ENCODE assay signal across 8 mouse cellular contexts in the genomic region with DNA sequence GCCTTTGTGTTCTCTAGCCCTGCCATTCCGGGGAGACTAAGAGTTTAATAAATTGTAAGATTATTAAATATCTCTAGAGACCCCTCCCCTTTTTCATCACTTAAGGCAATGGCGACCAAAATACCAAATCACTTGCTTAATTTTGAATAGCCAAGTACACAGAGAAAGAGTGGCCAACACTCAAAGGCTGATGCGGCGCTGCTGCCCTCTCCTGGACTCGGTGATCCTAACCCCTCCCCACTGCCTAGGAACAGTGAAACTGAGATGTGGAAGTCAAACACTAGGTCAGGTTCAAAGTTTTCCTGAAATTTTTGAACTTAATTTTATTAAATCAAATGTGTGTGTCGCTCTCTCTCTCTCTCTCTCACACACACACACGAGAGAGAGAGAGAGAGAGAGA.
DNase-seq lines count a peak whose midpoint lies in the region; ATAC-seq lines count a peak whose summit lies in the region.

No protein-coding gene starts in this region.

- no peak overlapping the region for H3K9ac ChIP-seq in liver, embryonic 11.5 days (ENCODE audit: low read depth, low read length)
- H3K9ac ChIP-seq in neural tube, embryonic 14.5 days (replicated peaks; ENCODE audit: low read depth, low read length): no peak overlapping the region

- H3K9me3 ChIP-seq in liver, embryonic 11.5 days (ENCODE audit: control insufficient read depth, low read length): no peaks in the 10 kb centered on the region
- no peaks in the 10 kb centered on the region for H3K9me3 ChIP-seq in neural tube, embryonic 14.5 days (ENCODE audit: control insufficient read depth, low read length)

- DNase-seq in right cerebral cortex, adult 2 months (ENCODE audit: low spot score in 2 of 2): peak; percentile 52 to 64
- DNase-seq in right cerebral cortex, postnatal 36 days (ENCODE audit: low spot score in 2 of 2): no peak
- DNase-seq in cerebellum, postnatal 36 days: peak; percentile 46 to 49
- peak; percentile 71 for DNase-seq in gastrocnemius, postnatal 10 days
- DNase-seq in kidney, adult 18-20 months: peak; percentile 55
- DNase-seq in liver, embryonic 11.5 days (ENCODE audit: low spot score): peak; percentile 44
- peak; percentile 58 to 65 for DNase-seq in thymus, postnatal 36 days

- no peaks in the 10 kb centered on the region for H3K36me3 ChIP-seq in liver, embryonic 11.5 days (ENCODE audit: control insufficient read depth, insufficient read depth, low read length)
- H3K36me3 ChIP-seq in neural tube, embryonic 14.5 days (ENCODE audit: control insufficient read depth, insufficient read depth, low read length): no peaks in the 10 kb centered on the region

- no peak overlapping the region for H3K4me2 ChIP-seq in liver, embryonic 11.5 days
- H3K4me2 ChIP-seq in neural tube, embryonic 14.5 days (ENCODE audit: low read depth, low read length): no peak overlapping the region

- WGBS in liver, embryonic 11.5 days: 44% methylated on average over 6 of the region's 7 CpGs
- WGBS in neural tube, embryonic 14.5 days: 29% methylated on average over 6 of the region's 7 CpGs

- ATAC-seq in liver, embryonic 11.5 days (replicated peaks; ENCODE audit: low FRiP score): no peak
- peak; percentile 82 for ATAC-seq in neural tube, embryonic 14.5 days (ENCODE audit: low read depth)

- no peaks in the 10 kb centered on the region for H3K27me3 ChIP-seq in liver, embryonic 11.5 days (replicated peaks; ENCODE audit: control insufficient read depth, insufficient read depth, low read length)
- H3K27me3 ChIP-seq in neural tube, embryonic 14.5 days (ENCODE audit: control insufficient read depth, insufficient read depth, low read length): no peaks in the 10 kb centered on the region

- H3K27ac ChIP-seq in liver, embryonic 11.5 days (ENCODE audit: low read depth, low read length): no peak overlapping the region
- H3K27ac ChIP-seq in neural tube, embryonic 14.5 days (ENCODE audit: low read depth, low read length): no peak overlapping the region

- H3K4me3 ChIP-seq in liver, embryonic 11.5 days (ENCODE audit: low read depth, low read length): no peak overlapping the region
- no peak overlapping the region for H3K4me3 ChIP-seq in neural tube, embryonic 14.5 days (ENCODE audit: low read depth, low read length)

- no peaks in the 10 kb centered on the region for H3K4me1 ChIP-seq in liver, embryonic 11.5 days (replicated peaks; ENCODE audit: control insufficient read depth, insufficient read depth, low read length)
- no peaks in the 10 kb centered on the region for H3K4me1 ChIP-seq in neural tube, embryonic 14.5 days (ENCODE audit: control insufficient read depth, insufficient read depth, low read length)

Comparison
In these comparisons a context has a peak if more than half of its experiments do, and no peak if none do; other contexts are left out.
1. DNase-seq: peak in right cerebral cortex, adult 2 months (2 of 2), cerebellum, postnatal 36 days (2 of 2), gastrocnemius, postnatal 10 days (single experiment), kidney, adult 18-20 months (single experiment), liver, embryonic 11.5 days (single experiment) and thymus, postnatal 36 days (2 of 2); none in right cerebral cortex, postnatal 36 days (0 of 2).